Mouse (Mus musculus): ENCODE results near the gene Ankrd23. TPM values are rescaled to one million over a fixed set of nuclear protein-coding genes. Genes with fewer than 3 reads are reported as not detected.

Ankrd23 gene
- total and polyA plus RNA-seq, 3 experiments = 2.8 to 6.1 (median 3.7) TPM

DNA sequence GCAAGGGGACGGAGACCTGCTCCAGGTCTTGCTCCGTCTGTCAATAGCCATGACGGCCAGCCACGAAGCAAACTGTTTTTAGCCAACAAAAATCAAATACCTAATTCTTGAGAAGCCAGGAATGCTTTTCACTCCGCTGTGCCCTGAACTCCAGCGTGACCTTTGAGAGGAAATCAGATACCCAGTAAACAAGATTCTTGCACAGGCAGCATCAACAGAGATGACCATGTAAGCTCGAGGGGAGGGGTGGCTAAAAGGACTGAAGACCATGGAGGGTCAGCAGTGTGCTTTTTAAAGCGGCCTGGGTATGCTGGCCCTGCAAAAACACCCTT lies 320 bp downstream of the Ankrd23 start:
- H3K9me3 ChIP-seq (replicated peaks; ENCODE audit: low read length) = no peaks in the 10 kb centered on the region
- H3K4me1 ChIP-seq (ENCODE audit: control insufficient read depth in 1 of 2, insufficient read depth in 2 of 2) = no peaks in the 10 kb centered on the region
- dilution Hi-C loops (cut with MboI; ENCODE audit: extremely low pct_ligation_motif_present, extremely low pct_unique_long_range_greater_than_20kb, low sequenced_read_pairs) = no loop called here
- no peak overlapping the region for H3K4me3 ChIP-seq (replicated peaks in 1 of 3; ENCODE audit: low read depth in 2 of 3, low read length in 2 of 3, poor library complexity in 1 of 3)
- H3K27me3 ChIP-seq (replicated peaks) = no peaks in the 10 kb centered on the region
- H3K9ac ChIP-seq (ENCODE audit: insufficient read depth, low read depth) = no peak overlapping the region
- H3K4me2 ChIP-seq (ENCODE audit: insufficient read depth, low read depth, poor library complexity, severe bottlenecking) = no peak overlapping the region
- TF ChIP-seq ZC3H11A (IDR thresholded peaks at IDR 0.05; ENCODE audit: low read depth, low read length) (no peak), MEF2A (IDR thresholded peaks at IDR 0.05; ENCODE audit: borderline replicate concordance, low read depth, low read length) (no peak), ZKSCAN1 (IDR thresholded peaks at IDR 0.05; ENCODE audit: borderline replicate concordance, low read depth, low read length) (no peak), SMC3 (IDR thresholded peaks at IDR 0.05; ENCODE audit: low read depth, low read length) (no peak), CTCF (conservative IDR thresholded peaks at IDR 0.05 in 1 of 2, IDR thresholded peaks at IDR 0.05 in 1 of 2; ENCODE audit: low read depth in 2 of 2, low read length in 2 of 2) (no peak), POLR2AphosphoS2 (IDR thresholded peaks at IDR 0.05; ENCODE audit: low read depth, low read length) (no peak), MAX (IDR thresholded peaks at IDR 0.05; ENCODE audit: low read length) (no peak), ETS1 (conservative IDR thresholded peaks at IDR 0.05; ENCODE audit: low read depth, low read length) (no peak)
- no peak overlapping the region for H3K27ac ChIP-seq (ENCODE audit: insufficient read depth, low read depth)
- H3K36me3 ChIP-seq (replicated peaks in 1 of 2; ENCODE audit: control insufficient read depth in 1 of 2, insufficient read depth in 1 of 2, low read length in 1 of 2) = peaks cover 51 to 87% of the 10 kb centered on the region in 2 experiments
- DNase-seq (ENCODE audit: extremely low read depth) = no peak
- H3K79me2 ChIP-seq (replicated peaks; ENCODE audit: control insufficient read depth, extremely low read depth, insufficient read depth, poor library complexity, severe bottlenecking) = no peaks in the 10 kb centered on the region
- in situ Hi-C loops (cut with MboI; ENCODE audit: low pct_ligation_motif_present, low pct_unique_long_range_greater_than_20kb, low sequenced_read_pairs) = no loop called here

- no peak overlapping the region for H3K4me2 ChIP-seq (ENCODE audit: insufficient read depth, low read depth, poor library complexity, severe bottlenecking)
- peaks cover 53 to 89% of the 10 kb centered on the region in 2 experiments for H3K36me3 ChIP-seq (replicated peaks in 1 of 2; ENCODE audit: control insufficient read depth in 1 of 2, insufficient read depth in 1 of 2, low read length in 1 of 2)
These were observed 946 bp downstream of the Ankrd23 start for GRCm38 (mm10) chr1:36535477-36536396.

More at GRCm38 (mm10) chr1:36535477-36536396, 946 bp downstream of the Ankrd23 start:
- in situ Hi-C loops (cut with MboI; ENCODE audit: low pct_ligation_motif_present, low pct_unique_long_range_greater_than_20kb, low sequenced_read_pairs) (no loop called here), dilution Hi-C loops (cut with MboI; ENCODE audit: extremely low pct_ligation_motif_present, extremely low pct_unique_long_range_greater_than_20kb, low sequenced_read_pairs) (no loop called here)
- H3K27me3 ChIP-seq (replicated peaks) = no peaks in the 10 kb centered on the region
- DNase-seq (ENCODE audit: extremely low read depth) = no peak
- no peak overlapping the region for H3K9ac ChIP-seq (ENCODE audit: insufficient read depth, low read depth)
- H3K79me2 ChIP-seq (replicated peaks; ENCODE audit: control insufficient read depth, extremely low read depth, insufficient read depth, poor library complexity, severe bottlenecking) = no peaks in the 10 kb centered on the region
- H3K4me1 ChIP-seq (ENCODE audit: control insufficient read depth in 1 of 2, insufficient read depth in 2 of 2) = no peaks in the 10 kb centered on the region
- H3K4me3 ChIP-seq (replicated peaks in 1 of 3; ENCODE audit: low read depth in 2 of 3, low read length in 2 of 3, poor library complexity in 1 of 3) = no peak overlapping the region
- no peak overlapping the region for H3K27ac ChIP-seq (ENCODE audit: insufficient read depth, low read depth)
- TF ChIP-seq RCOR1 (conservative IDR thresholded peaks at IDR 0.05; ENCODE audit: low read depth, low read length) (no peak), ZNF384 (IDR thresholded peaks at IDR 0.05; ENCODE audit: low read depth, low read length) (no peak), MAZ (IDR thresholded peaks at IDR 0.05; ENCODE audit: low read depth, low read length) (no peak), JUND (conservative IDR thresholded peaks at IDR 0.05; ENCODE audit: low read depth, low read length) (no peak), ETS1 (conservative IDR thresholded peaks at IDR 0.05; ENCODE audit: low read depth, low read length) (no peak), POLR2A (IDR thresholded peaks at IDR 0.05; ENCODE audit: low read depth, low read length) (no peak), MXI1 (IDR thresholded peaks at IDR 0.05; ENCODE audit: low read depth, low read length) (no peak), BHLHE40 (IDR thresholded peaks at IDR 0.05; ENCODE audit: low read depth, low read length) (no peak), NRF1 (IDR thresholded peaks at IDR 0.05; ENCODE audit: low read depth, low read length) (no peak), CHD1 (IDR thresholded peaks at IDR 0.05; ENCODE audit: low read depth, low read length) (no peak), ZMIZ1 (IDR thresholded peaks at IDR 0.05; ENCODE audit: low read depth, low read length) (no peak), MAX (IDR thresholded peaks at IDR 0.05; ENCODE audit: low read length) (no peak), JUN (IDR thresholded peaks at IDR 0.05; ENCODE audit: insufficient read depth, low read depth, low read length) (no peak)
- no peaks in the 10 kb centered on the region for H3K9me3 ChIP-seq (replicated peaks; ENCODE audit: low read length)

Data from CH12.LX (cell line).